Mouse (Mus musculus): ENCODE data around the gene Nfe2l3. TPM values are rescaled to one million over a fixed set of nuclear protein-coding genes. Genes with fewer than 3 reads are reported as not detected.

The Nfe2l3 gene
- polyA plus RNA-seq, 1 experiment from 2014 or later, result 1.5 TPM

DNA sequence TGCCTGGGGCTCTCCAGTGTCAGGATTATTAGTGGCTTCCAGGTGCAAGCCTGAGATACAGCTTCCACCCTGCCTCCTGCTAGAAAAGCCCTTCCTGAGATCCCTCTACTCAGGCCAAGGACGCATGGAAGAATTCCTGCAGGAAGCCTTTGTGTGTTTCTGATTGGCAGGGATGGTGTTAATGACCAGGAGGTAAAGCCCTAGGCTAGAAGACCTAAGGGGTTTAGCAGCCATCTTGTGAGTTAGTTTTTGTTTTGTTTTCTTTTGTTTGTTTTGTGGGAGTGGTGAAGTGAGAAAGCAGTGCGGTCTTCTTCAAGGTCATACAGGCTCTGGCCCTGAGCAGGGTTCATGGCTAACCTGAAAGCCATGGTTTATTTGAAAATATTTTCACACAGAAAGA lies 75.1 kb downstream of the Nfe2l3 start:
- H3K4me2 ChIP-seq (ENCODE audit: low read depth, low read length), result no peak overlapping the region
- WGBS, result 69% methylated on average over 2 of the region's 2 CpGs
- no peak for ATAC-seq (replicated peaks; ENCODE audit: insufficient number of reproducible peaks, low FRiP score, low TSS enrichment, low read depth)
- H3K27me3 ChIP-seq (ENCODE audit: control insufficient read depth, insufficient read depth, low read length), result no peaks in the 10 kb centered on the region
- H3K27ac ChIP-seq (replicated peaks; ENCODE audit: low read depth, low read length), result no peak overlapping the region
- DNase-seq (ENCODE audit: low spot score), result no peak
- no peaks in the 10 kb centered on the region for H3K9me3 ChIP-seq (replicated peaks; ENCODE audit: control insufficient read depth, low read length)
- H3K4me3 ChIP-seq (ENCODE audit: low read depth, low read length), result no peak overlapping the region
- no peaks in the 10 kb centered on the region for H3K4me1 ChIP-seq (ENCODE audit: control insufficient read depth, insufficient read depth, low read length)
- no peaks in the 10 kb centered on the region for H3K36me3 ChIP-seq (replicated peaks; ENCODE audit: control insufficient read depth, insufficient read depth, low read depth, low read length)
- no peak overlapping the region for H3K9ac ChIP-seq (replicated peaks; ENCODE audit: low read length)

Other genes with a start within 250 kb of the Nfe2l3 start
- gene Hnrnpa2b1, start 37.2 kb downstream of the Nfe2l3 start, polyA plus RNA-seq (2014; fragmentation: Nextera tagmentation; extraction: Ambion mirVana), result 1,622 and 1,840 TPM in 2 replicates
- 647 and 750 TPM in 2 replicates for gene Cbx3, start 37.7 kb downstream of the Nfe2l3 start, polyA plus RNA-seq (2014; fragmentation: Nextera tagmentation; extraction: Ambion mirVana)
- 26.5 and 27.5 TPM in 2 replicates for gene Snx10, start 91.2 kb downstream of the Nfe2l3 start, polyA plus RNA-seq (2014; fragmentation: Nextera tagmentation; extraction: Ambion mirVana)

Measured in embryonic facial prominence, embryonic 11.5 days (tissue).